Mouse (Mus musculus): ENCODE measurements around the gene Camk1d. TPM values are rescaled to one million over a fixed set of nuclear protein-coding genes. Genes with fewer than 3 reads are reported as not detected.

The Camk1d gene
- 41.3 TPM for polyA plus RNA-seq (2017; shearing (Covaris generic))

GRCm38 (mm10) chr2:5714211-5715053, at the start of gene Camk1d:
Camk1d (minus strand) TSS chr2:5714515.

Other genes starting within 250 kb of the Camk1d start
- gene Nudt5, start 130.5 kb upstream of the Camk1d start, polyA plus RNA-seq (2017; shearing (Covaris generic)): 34.5 TPM
- 191 TPM for gene Cdc123, start 130.6 kb upstream of the Camk1d start, polyA plus RNA-seq (2017; shearing (Covaris generic))
- 1.8 TPM for gene Gm13199, start 148.4 kb upstream of the Camk1d start, polyA plus RNA-seq (2017; shearing (Covaris generic))
- gene Sec61a2, start 180.9 kb upstream of the Camk1d start, polyA plus RNA-seq (2017; shearing (Covaris generic)): 25.3 TPM
- gene Dhtkd1, start 228.3 kb upstream of the Camk1d start, polyA plus RNA-seq (2017; shearing (Covaris generic)): 0.29 TPM
- 17.4 TPM for gene Upf2, start 237.0 kb upstream of the Camk1d start, polyA plus RNA-seq (2017; shearing (Covaris generic))